Mouse (Mus musculus) midbrain, embryonic 16.5 days (tissue): ENCODE data around the gene Car5a. TPM values are rescaled to one million over a fixed set of nuclear protein-coding genes. Genes with fewer than 3 reads are reported as not detected.

ENCODE experiments used
- ATAC-seq: fragments of 200-750 bp; cut with Nextera tagmentation; 2 replicates; pipeline ENCODE4 v1.8.0; 2017; ENCODE audit warnings: moderate TSS enrichment
- H3K27ac ChIP-seq: fragments of 300-500 bp; sonication (generic); 2 replicates; pipeline ENCODE4 v1.5.1; 2014; ENCODE audit warnings: mild to moderate bottlenecking, low read length, mixed read lengths
- H3K27me3 ChIP-seq: fragments of 300-500 bp; sonication (generic); 2 replicates; pipeline ENCODE4 v1.6.1; 2014; ENCODE audit warnings: low read depth, low read length, mixed read lengths; ENCODE audit not compliant: control insufficient read depth, insufficient read depth
- H3K36me3 ChIP-seq: fragments of 300-500 bp; sonication (generic); 2 replicates; pipeline ENCODE4 v1.6.1; 2014; ENCODE audit warnings: mild to moderate bottlenecking, low read length, moderate library complexity, mixed read lengths; ENCODE audit not compliant: control insufficient read depth, insufficient read depth
- H3K4me1 ChIP-seq: fragments of 300-500 bp; sonication (generic); 2 replicates; pipeline ENCODE4 v1.6.1; 2014; ENCODE audit warnings: mild to moderate bottlenecking, low read length, mixed read lengths; ENCODE audit not compliant: control insufficient read depth, insufficient read depth
- H3K4me2 ChIP-seq: fragments of 300-500 bp; sonication (generic); 2 replicates; pipeline ENCODE4 v1.6.1; 2014; ENCODE audit warnings: mild to moderate bottlenecking, low read length, mixed read lengths
- H3K4me3 ChIP-seq: fragments of 300-500 bp; sonication (generic); 2 replicates; pipeline ENCODE4 v1.5.1; 2014; ENCODE audit warnings: low read depth, mild to moderate bottlenecking, low read length, moderate library complexity, mixed read lengths
- H3K9ac ChIP-seq: fragments of 300-500 bp; sonication (generic); 2 replicates; pipeline ENCODE4 v1.6.1; 2014; ENCODE audit warnings: low read depth, low read length, mixed read lengths
- H3K9me3 ChIP-seq: fragments of 300-500 bp; sonication (generic); replicated peaks from 2 replicates; pipeline ENCODE4 v1.6.1; 2014; ENCODE audit warnings: mild to moderate bottlenecking, low read length, mixed read lengths; ENCODE audit not compliant: control insufficient read depth, poor library complexity, severe bottlenecking
- WGBS: fragments of 180-500 bp; shearing (Covaris S2); extraction: QIAGEN DNeasy Blood & Tissue Kit; methylation state at CpG from one replicate; pipeline ENCODE4 v1.1.7; 2014; 5-methylcytosine and 5-hydroxymethylcytosine counted together
- polyA plus RNA-seq: library from polyadenylated mRNA; unstranded; fragments of >200 nt; fragmentation: Nextera tagmentation; extraction: Ambion mirVana; gene quantifications from 2 replicates; pipeline ENCODE4 v1.2.1, GENCODE M21; 2015

Car5a gene
- polyA plus RNA-seq, 1 experiment from 2014 or later: 0.55 TPM

GRCm38 (mm10) chr8:121889317-121889716 lies 55.4 kb downstream of the Car5a start:
- ATAC-seq: no peak
- peaks cover 17% of the 10 kb centered on the region for H3K36me3 ChIP-seq
- 100% methylated on average over 1 of the region's 1 CpGs for WGBS
- no peak overlapping the region for H3K4me3 ChIP-seq
- no peak overlapping the region for H3K4me2 ChIP-seq
- H3K4me1 ChIP-seq: no peaks in the 10 kb centered on the region
- no peaks in the 10 kb centered on the region for H3K27me3 ChIP-seq
- no peaks in the 10 kb centered on the region for H3K9me3 ChIP-seq
- H3K27ac ChIP-seq: no peak overlapping the region
- no peak overlapping the region for H3K9ac ChIP-seq

- Histone ChIP-seq H3K4me3 (no peak overlapping the region), H3K4me1 (no peaks in the 10 kb centered on the region), H3K9me3 (no peaks in the 10 kb centered on the region), H3K36me3 (peaks cover 30% of the 10 kb centered on the region), H3K27ac (no peak overlapping the region), H3K27me3 (no peaks in the 10 kb centered on the region), H3K4me2 (no peak overlapping the region), H3K9ac (no peak overlapping the region)
- WGBS: 69% methylated on average over 1 of the region's 1 CpGs
- no peak for ATAC-seq
These were observed 57.2 kb downstream of the Car5a start for GRCm38 (mm10) chr8:121887547-121887946.

- 79% methylated on average over 6 of the region's 6 CpGs for WGBS
- H3K9ac ChIP-seq: no peak overlapping the region
- H3K27ac ChIP-seq: no peak overlapping the region
- no peaks in the 10 kb centered on the region for H3K4me1 ChIP-seq
- H3K36me3 ChIP-seq: peaks cover 31% of the 10 kb centered on the region
- no peak for ATAC-seq
- H3K4me3 ChIP-seq: no peak overlapping the region
- no peaks in the 10 kb centered on the region for H3K27me3 ChIP-seq
- H3K9me3 ChIP-seq: no peaks in the 10 kb centered on the region
- H3K4me2 ChIP-seq: no peak overlapping the region
These were observed 59.3 kb downstream of the Car5a start for GRCm38 (mm10) chr8:121885433-121885832.

GRCm38 (mm10) chr8:121885001-121885400 lies 59.7 kb downstream of the Car5a start:
- no peaks in the 10 kb centered on the region for H3K9me3 ChIP-seq
- H3K27ac ChIP-seq: no peak overlapping the region
- H3K36me3 ChIP-seq: peaks cover 31% of the 10 kb centered on the region
- ATAC-seq: no peak
- H3K4me1 ChIP-seq: no peaks in the 10 kb centered on the region
- no peak overlapping the region for H3K4me3 ChIP-seq
- H3K4me2 ChIP-seq: no peak overlapping the region
- WGBS: 94% methylated on average over 9 of the region's 9 CpGs
- no peak overlapping the region for H3K9ac ChIP-seq
- H3K27me3 ChIP-seq: no peaks in the 10 kb centered on the region

GRCm38 (mm10) chr8:121884181-121884580 lies 60.5 kb downstream of the Car5a start:
- 81% methylated on average over 3 of the region's 3 CpGs for WGBS

GRCm38 (mm10) chr8:121881921-121882320 lies 62.8 kb downstream of the Car5a start:
- Histone ChIP-seq H3K27me3 (no peaks in the 10 kb centered on the region), H3K27ac (no peak overlapping the region), H3K9me3 (no peaks in the 10 kb centered on the region), H3K4me3 (no peak overlapping the region), H3K36me3 (peaks cover 21% of the 10 kb centered on the region), H3K9ac (no peak overlapping the region), H3K4me2 (no peak overlapping the region), H3K4me1 (no peaks in the 10 kb centered on the region)
- no peak for ATAC-seq
- 88% methylated on average over 5 of the region's 5 CpGs for WGBS

More at GRCm38 (mm10) chr8:121884181-121884580, 60.5 kb downstream of the Car5a start:
- Histone ChIP-seq H3K4me2 (no peak overlapping the region), H3K27ac (no peak overlapping the region), H3K27me3 (no peaks in the 10 kb centered on the region), H3K9me3 (no peaks in the 10 kb centered on the region), H3K4me1 (no peaks in the 10 kb centered on the region), H3K4me3 (no peak overlapping the region), H3K36me3 (peaks cover 31% of the 10 kb centered on the region), H3K9ac (no peak overlapping the region)
- ATAC-seq: no peak

GRCm38 (mm10) chr8:121880818-121881217 lies 63.9 kb downstream of the Car5a start:
- Histone ChIP-seq H3K27me3 (no peaks in the 10 kb centered on the region), H3K9me3 (no peaks in the 10 kb centered on the region), H3K36me3 (peaks cover 17% of the 10 kb centered on the region; the same call in 1 of the 2 replicates), H3K4me1 (no peaks in the 10 kb centered on the region), H3K4me2 (no peak overlapping the region), H3K27ac (no peak overlapping the region), H3K4me3 (no peak overlapping the region), H3K9ac (no peak overlapping the region)
- WGBS: 69% methylated on average over 1 of the region's 1 CpGs
- ATAC-seq: no peak

GRCm38 (mm10) chr8:121879712-121880111 lies 65.0 kb downstream of the Car5a start:
- no peak overlapping the region for H3K27ac ChIP-seq
- no peaks in the 10 kb centered on the region; the same call in 1 of the 2 replicates for H3K4me1 ChIP-seq
- no peak overlapping the region for H3K4me3 ChIP-seq
- 92% methylated on average over 3 of the region's 3 CpGs for WGBS
- H3K9me3 ChIP-seq: no peaks in the 10 kb centered on the region
- peaks cover 17% of the 10 kb centered on the region; the same call in 1 of the 2 replicates for H3K36me3 ChIP-seq
- H3K27me3 ChIP-seq: no peaks in the 10 kb centered on the region
- H3K9ac ChIP-seq: no peak overlapping the region
- no peak for ATAC-seq
- no peak overlapping the region for H3K4me2 ChIP-seq

GRCm38 (mm10) chr8:121877828-121878480 lies 66.8 kb downstream of the Car5a start:
- H3K9me3 ChIP-seq: no peaks in the 10 kb centered on the region
- ATAC-seq: no peak
- H3K4me2 ChIP-seq: no peak overlapping the region
- no peak overlapping the region for H3K9ac ChIP-seq
- no peak overlapping the region for H3K4me3 ChIP-seq
- no peak overlapping the region for H3K27ac ChIP-seq
- H3K36me3 ChIP-seq: peaks cover 5% of the 10 kb centered on the region; the same call in 1 of the 2 replicates
- WGBS: 82% methylated on average over 7 of the region's 7 CpGs
- no peaks in the 10 kb centered on the region; the same call in 1 of the 2 replicates for H3K4me1 ChIP-seq
- no peaks in the 10 kb centered on the region for H3K27me3 ChIP-seq
